Mouse (Mus musculus): ENCODE data around the gene Gmnn. TPM values are rescaled to one million over a fixed set of nuclear protein-coding genes. Genes with fewer than 3 reads are reported as not detected.
A peak's percentile ranks its signal among the peaks of the same experiment; 100 is the strongest.

Gmnn gene
- polyA plus RNA-seq, 1 experiment, result 129 TPM

GRCm38 (mm10) chr13:24762254-24762653, 531 bp upstream of the Gmnn start:
- Histone ChIP-seq H3K9ac (ENCODE audit: low read depth, poor library complexity, severe bottlenecking) (peak overlapping the region; percentile 50), H3K36me3 (ENCODE audit: control insufficient read depth, insufficient read depth, low read length, poor library complexity, severe bottlenecking) (peaks cover 25% of the 10 kb centered on the region), H3K27me3 (ENCODE audit: control insufficient read depth, insufficient read depth, low read length, poor library complexity, severe bottlenecking) (no peaks in the 10 kb centered on the region), H3K27ac (ENCODE audit: insufficient read depth, low read length) (peak overlapping the region; percentile 29; the same call in 1 of the 2 replicates), H3K4me1 (ENCODE audit: control insufficient read depth, insufficient read depth, low read length) (peaks cover 2% of the 10 kb centered on the region), H3K4me3 (ENCODE audit: low read depth, low read length) (peak overlapping the region; percentile 62), H3K9me3 (replicated peaks; ENCODE audit: control insufficient read depth, insufficient read depth, low read length, poor library complexity, severe bottlenecking) (no peaks in the 10 kb centered on the region)
- TF ChIP-seq CTCF (IDR thresholded peaks at IDR 0.05; ENCODE audit: low read depth, low read length), result no peak
- TF ChIP-seq POLR2A (IDR thresholded peaks at IDR 0.05; ENCODE audit: insufficient read depth, low read length), result no peak
- TF ChIP-seq EP300 (IDR thresholded peaks at IDR 0.05; ENCODE audit: insufficient read depth, low read depth, low read length), result no peak

GRCm38 (mm10) chr13:24761083-24761402, 680 bp downstream of the Gmnn start:
- no peaks in the 10 kb centered on the region for H3K27me3 ChIP-seq (ENCODE audit: control insufficient read depth, insufficient read depth, low read length, poor library complexity, severe bottlenecking)
- TF ChIP-seq EP300 (IDR thresholded peaks at IDR 0.05; ENCODE audit: insufficient read depth, low read depth, low read length), result no peak
- no peak for TF ChIP-seq POLR2A (IDR thresholded peaks at IDR 0.05; ENCODE audit: insufficient read depth, low read length)
- TF ChIP-seq CTCF (IDR thresholded peaks at IDR 0.05; ENCODE audit: low read depth, low read length), result no peak

GRCm38 (mm10) chr13:24760351-24760870, 1.3 kb downstream of the Gmnn start:
- Histone ChIP-seq H3K9ac (ENCODE audit: low read depth, poor library complexity, severe bottlenecking) (peak overlapping the region; percentile 89), H3K4me1 (ENCODE audit: control insufficient read depth, insufficient read depth, low read length) (peaks cover 2% of the 10 kb centered on the region), H3K9me3 (replicated peaks; ENCODE audit: control insufficient read depth, insufficient read depth, low read length, poor library complexity, severe bottlenecking) (no peaks in the 10 kb centered on the region), H3K4me3 (ENCODE audit: low read depth, low read length) (peak overlapping the region; percentile 65), H3K36me3 (ENCODE audit: control insufficient read depth, insufficient read depth, low read length, poor library complexity, severe bottlenecking) (peaks cover 43% of the 10 kb centered on the region), H3K27ac (ENCODE audit: insufficient read depth, low read length) (no peak overlapping the region), H3K27me3 (ENCODE audit: control insufficient read depth, insufficient read depth, low read length, poor library complexity, severe bottlenecking) (no peaks in the 10 kb centered on the region)
- TF ChIP-seq EP300 (IDR thresholded peaks at IDR 0.05; ENCODE audit: insufficient read depth, low read depth, low read length) (no peak), CTCF (IDR thresholded peaks at IDR 0.05; ENCODE audit: low read depth, low read length) (no peak), POLR2A (IDR thresholded peaks at IDR 0.05; ENCODE audit: insufficient read depth, low read length) (no peak)

More at GRCm38 (mm10) chr13:24761083-24761402, 680 bp downstream of the Gmnn start:
- Histone ChIP-seq H3K27ac (ENCODE audit: insufficient read depth, low read length) (peak overlapping the region; percentile 58; the same call in 1 of the 2 replicates), H3K36me3 (ENCODE audit: control insufficient read depth, insufficient read depth, low read length, poor library complexity, severe bottlenecking) (peaks cover 36% of the 10 kb centered on the region), H3K4me1 (ENCODE audit: control insufficient read depth, insufficient read depth, low read length) (peaks cover 2% of the 10 kb centered on the region), H3K9me3 (replicated peaks; ENCODE audit: control insufficient read depth, insufficient read depth, low read length, poor library complexity, severe bottlenecking) (no peaks in the 10 kb centered on the region), H3K9ac (ENCODE audit: low read depth, poor library complexity, severe bottlenecking) (peak overlapping the region; percentile 89), H3K4me3 (ENCODE audit: low read depth, low read length) (peak overlapping the region; percentile 99)

GRCm38 (mm10) chr13:24759451-24759850, 2.3 kb downstream of the Gmnn start:
- H3K4me1 ChIP-seq (ENCODE audit: control insufficient read depth, insufficient read depth, low read length), result peaks cover 2% of the 10 kb centered on the region
- TF ChIP-seq POLR2A (IDR thresholded peaks at IDR 0.05; ENCODE audit: insufficient read depth, low read length), result no peak
- no peak for TF ChIP-seq CTCF (IDR thresholded peaks at IDR 0.05; ENCODE audit: low read depth, low read length)
- H3K9me3 ChIP-seq (replicated peaks; ENCODE audit: control insufficient read depth, insufficient read depth, low read length, poor library complexity, severe bottlenecking), result no peaks in the 10 kb centered on the region
- peak overlapping the region; percentile 89; the same call in 1 of the 2 replicates for H3K9ac ChIP-seq (ENCODE audit: low read depth, poor library complexity, severe bottlenecking)
- no peaks in the 10 kb centered on the region for H3K27me3 ChIP-seq (ENCODE audit: control insufficient read depth, insufficient read depth, low read length, poor library complexity, severe bottlenecking)
- H3K4me3 ChIP-seq (ENCODE audit: low read depth, low read length), result no peak overlapping the region
- H3K27ac ChIP-seq (ENCODE audit: insufficient read depth, low read length), result no peak overlapping the region
- H3K36me3 ChIP-seq (ENCODE audit: control insufficient read depth, insufficient read depth, low read length, poor library complexity, severe bottlenecking), result peaks cover 52% of the 10 kb centered on the region

GRCm38 (mm10) chr13:24757820-24758564, 3.7 kb downstream of the Gmnn start:
- no peaks in the 10 kb centered on the region for H3K9me3 ChIP-seq (replicated peaks; ENCODE audit: control insufficient read depth, insufficient read depth, low read length, poor library complexity, severe bottlenecking)
- no peak overlapping the region for H3K9ac ChIP-seq (ENCODE audit: low read depth, poor library complexity, severe bottlenecking)
- H3K27ac ChIP-seq (ENCODE audit: insufficient read depth, low read length), result no peak overlapping the region
- no peak overlapping the region for H3K4me3 ChIP-seq (ENCODE audit: low read depth, low read length)
- H3K4me1 ChIP-seq (ENCODE audit: control insufficient read depth, insufficient read depth, low read length), result peaks cover 2% of the 10 kb centered on the region
- H3K36me3 ChIP-seq (ENCODE audit: control insufficient read depth, insufficient read depth, low read length, poor library complexity, severe bottlenecking), result peaks cover 65% of the 10 kb centered on the region
- TF ChIP-seq EP300 (IDR thresholded peaks at IDR 0.05; ENCODE audit: insufficient read depth, low read depth, low read length), result no peak
- no peak for TF ChIP-seq POLR2A (IDR thresholded peaks at IDR 0.05; ENCODE audit: insufficient read depth, low read length)
- H3K27me3 ChIP-seq (ENCODE audit: control insufficient read depth, insufficient read depth, low read length, poor library complexity, severe bottlenecking), result no peaks in the 10 kb centered on the region

GRCm38 (mm10) chr13:24756756-24757155, 5.0 kb downstream of the Gmnn start:
- Histone ChIP-seq H3K4me3 (ENCODE audit: low read depth, low read length) (no peak overlapping the region), H3K27me3 (ENCODE audit: control insufficient read depth, insufficient read depth, low read length, poor library complexity, severe bottlenecking) (no peaks in the 10 kb centered on the region), H3K4me1 (ENCODE audit: control insufficient read depth, insufficient read depth, low read length) (peaks cover 2% of the 10 kb centered on the region), H3K27ac (ENCODE audit: insufficient read depth, low read length) (no peak overlapping the region), H3K9ac (ENCODE audit: low read depth, poor library complexity, severe bottlenecking) (no peak overlapping the region), H3K9me3 (replicated peaks; ENCODE audit: control insufficient read depth, insufficient read depth, low read length, poor library complexity, severe bottlenecking) (no peaks in the 10 kb centered on the region), H3K36me3 (ENCODE audit: control insufficient read depth, insufficient read depth, low read length, poor library complexity, severe bottlenecking) (peaks cover 74% of the 10 kb centered on the region)
- TF ChIP-seq CTCF (IDR thresholded peaks at IDR 0.05; ENCODE audit: low read depth, low read length) (no peak), POLR2A (IDR thresholded peaks at IDR 0.05; ENCODE audit: insufficient read depth, low read length) (no peak), EP300 (IDR thresholded peaks at IDR 0.05; ENCODE audit: insufficient read depth, low read depth, low read length) (no peak)

Measured in ES-Bruce4 (cell line).